Mouse (Mus musculus): ENCODE measurements around the gene Ahcyl1. TPM values are rescaled to one million over a fixed set of nuclear protein-coding genes. Genes with fewer than 3 reads are reported as not detected.
A peak's percentile ranks its signal among the peaks of the same experiment; 100 is the strongest.

Gene Ahcyl1
- polyA plus RNA-seq, 1 experiment, result 238 TPM

- Histone ChIP-seq H3K4me3 (ENCODE audit: insufficient read depth, low read length) (no peak overlapping the region), H3K4me1 (ENCODE audit: control insufficient read depth, insufficient read depth, low read length) (peaks cover 21% of the 10 kb centered on the region)
- no peak for TF ChIP-seq CTCF (IDR thresholded peaks at IDR 0.05; ENCODE audit: borderline replicate concordance, insufficient read depth, low read length)
- no peak for TF ChIP-seq POLR2A (IDR thresholded peaks at IDR 0.05; ENCODE audit: low read depth, low read length)
These were observed 6.0 kb downstream of the Ahcyl1 start for GRCm38 (mm10) chr3:107690366-107690765.

GRCm38 (mm10) chr3:107689245-107689644, 7.1 kb downstream of the Ahcyl1 start:
- peak overlapping the region; percentile 85 for H3K27ac ChIP-seq (ENCODE audit: insufficient read depth, low read length)
- H3K4me1 ChIP-seq (ENCODE audit: control insufficient read depth, insufficient read depth, low read length), result peaks cover 26% of the 10 kb centered on the region
- TF ChIP-seq CTCF (IDR thresholded peaks at IDR 0.05; ENCODE audit: borderline replicate concordance, insufficient read depth, low read length), result no peak
- no peak for TF ChIP-seq POLR2A (IDR thresholded peaks at IDR 0.05; ENCODE audit: low read depth, low read length)
- H3K4me3 ChIP-seq (ENCODE audit: insufficient read depth, low read length), result no peak overlapping the region

More at GRCm38 (mm10) chr3:107690366-107690765, 6.0 kb downstream of the Ahcyl1 start:
- H3K27ac ChIP-seq (ENCODE audit: insufficient read depth, low read length), result peak overlapping the region; percentile 85

- H3K4me1 ChIP-seq (ENCODE audit: control insufficient read depth, insufficient read depth, low read length), result peaks cover 31% of the 10 kb centered on the region
These were observed 8.1 kb downstream of the Ahcyl1 start for GRCm38 (mm10) chr3:107688236-107688635.

GRCm38 (mm10) chr3:107686276-107686977, 9.9 kb downstream of the Ahcyl1 start:
- H3K4me1 ChIP-seq (ENCODE audit: control insufficient read depth, insufficient read depth, low read length), result peaks cover 33% of the 10 kb centered on the region
- H3K4me3 ChIP-seq (ENCODE audit: insufficient read depth, low read length), result no peak overlapping the region
- H3K27ac ChIP-seq (ENCODE audit: insufficient read depth, low read length), result peak overlapping the region; percentile 92
- TF ChIP-seq CTCF (IDR thresholded peaks at IDR 0.05; ENCODE audit: borderline replicate concordance, insufficient read depth, low read length), result no peak
- TF ChIP-seq POLR2A (IDR thresholded peaks at IDR 0.05; ENCODE audit: low read depth, low read length), result no peak

More at GRCm38 (mm10) chr3:107688236-107688635, 8.1 kb downstream of the Ahcyl1 start:
- Histone ChIP-seq H3K27ac (ENCODE audit: insufficient read depth, low read length) (peak overlapping the region; percentile 97), H3K4me3 (ENCODE audit: insufficient read depth, low read length) (no peak overlapping the region)
- no peak for TF ChIP-seq CTCF (IDR thresholded peaks at IDR 0.05; ENCODE audit: borderline replicate concordance, insufficient read depth, low read length)
- no peak for TF ChIP-seq POLR2A (IDR thresholded peaks at IDR 0.05; ENCODE audit: low read depth, low read length)

GRCm38 (mm10) chr3:107685652-107686051, 10.7 kb downstream of the Ahcyl1 start:
- H3K4me3 ChIP-seq (ENCODE audit: insufficient read depth, low read length), result no peak overlapping the region
- TF ChIP-seq CTCF (IDR thresholded peaks at IDR 0.05; ENCODE audit: borderline replicate concordance, insufficient read depth, low read length) (no peak), POLR2A (IDR thresholded peaks at IDR 0.05; ENCODE audit: low read depth, low read length) (no peak)
- peak overlapping the region; percentile 92 for H3K27ac ChIP-seq (ENCODE audit: insufficient read depth, low read length)
- peaks cover 31% of the 10 kb centered on the region for H3K4me1 ChIP-seq (ENCODE audit: control insufficient read depth, insufficient read depth, low read length)

- peak overlapping the region; percentile 67 for H3K27ac ChIP-seq (ENCODE audit: insufficient read depth, low read length)
- TF ChIP-seq POLR2A (IDR thresholded peaks at IDR 0.05; ENCODE audit: low read depth, low read length) (no peak), CTCF (IDR thresholded peaks at IDR 0.05; ENCODE audit: borderline replicate concordance, insufficient read depth, low read length) (no peak)
- peaks cover 25% of the 10 kb centered on the region for H3K4me1 ChIP-seq (ENCODE audit: control insufficient read depth, insufficient read depth, low read length)
- H3K4me3 ChIP-seq (ENCODE audit: insufficient read depth, low read length), result no peak overlapping the region
These were observed 12.8 kb downstream of the Ahcyl1 start for GRCm38 (mm10) chr3:107683587-107683986.

GRCm38 (mm10) chr3:107680790-107681576, 15.4 kb downstream of the Ahcyl1 start:
- no peak for TF ChIP-seq CTCF (IDR thresholded peaks at IDR 0.05; ENCODE audit: borderline replicate concordance, insufficient read depth, low read length)
- no peak for TF ChIP-seq POLR2A (IDR thresholded peaks at IDR 0.05; ENCODE audit: low read depth, low read length)
- Histone ChIP-seq H3K4me1 (ENCODE audit: control insufficient read depth, insufficient read depth, low read length) (peaks cover 22% of the 10 kb centered on the region), H3K27ac (ENCODE audit: insufficient read depth, low read length) (0 out of 2 replicates have a peak overlapping the region, but pooled peaks have one; percentile 2), H3K4me3 (ENCODE audit: insufficient read depth, low read length) (no peak overlapping the region)

- TF ChIP-seq POLR2A (IDR thresholded peaks at IDR 0.05; ENCODE audit: low read depth, low read length) (no peak), CTCF (IDR thresholded peaks at IDR 0.05; ENCODE audit: borderline replicate concordance, insufficient read depth, low read length) (no peak)
- Histone ChIP-seq H3K4me1 (ENCODE audit: control insufficient read depth, insufficient read depth, low read length) (peaks cover 2% of the 10 kb centered on the region; the same call in 1 of the 2 replicates), H3K27ac (ENCODE audit: insufficient read depth, low read length) (no peak overlapping the region), H3K4me3 (ENCODE audit: insufficient read depth, low read length) (no peak overlapping the region)
These were observed 24.9 kb downstream of the Ahcyl1 start for GRCm38 (mm10) chr3:107671509-107671908.

- no peak for TF ChIP-seq POLR2A (IDR thresholded peaks at IDR 0.05; ENCODE audit: low read depth, low read length)
- TF ChIP-seq CTCF (IDR thresholded peaks at IDR 0.05; ENCODE audit: borderline replicate concordance, insufficient read depth, low read length), result no peak
- no peak overlapping the region for H3K27ac ChIP-seq (ENCODE audit: insufficient read depth, low read length)
These were observed 25.9 kb downstream of the Ahcyl1 start for GRCm38 (mm10) chr3:107670500-107670899.

More at GRCm38 (mm10) chr3:107670500-107670899, 25.9 kb downstream of the Ahcyl1 start:
- H3K4me3 ChIP-seq (ENCODE audit: insufficient read depth, low read length), result no peak overlapping the region
- H3K4me1 ChIP-seq (ENCODE audit: control insufficient read depth, insufficient read depth, low read length), result peaks cover 2% of the 10 kb centered on the region; the same call in 1 of the 2 replicates
